In the genomic region with DNA sequence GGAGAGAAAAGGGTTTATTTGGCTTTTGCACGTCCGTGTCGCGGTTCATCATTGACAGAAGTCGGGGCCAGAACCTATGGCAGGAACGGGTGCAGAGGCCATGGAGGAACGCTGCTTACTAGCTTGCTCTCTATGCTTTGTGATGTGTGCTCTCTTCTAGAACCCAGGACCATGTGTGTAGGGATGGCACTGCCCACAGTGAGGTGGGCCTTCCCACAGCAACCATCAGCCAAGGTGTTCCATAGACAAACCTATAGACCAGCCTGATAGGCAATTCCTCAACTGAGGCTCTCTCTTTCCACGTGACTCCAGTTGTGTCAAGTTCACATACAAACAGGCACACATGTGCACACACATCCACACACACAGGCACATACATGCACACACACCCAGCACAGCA, we compare ENCODE assay signal across 17 mouse cellular contexts.
"Had no signal": no experiment of that assay in that cellular context is flagged by ENCODE, and none has a peak within 500 bp of the region (broad histone marks: within the 10 kb centered on the region; RNA-seq: fewer than 3 reads in every experiment).

No protein-coding gene starts in this region.

- H3K27me3 ChIP-seq: liver, embryonic 15.5 days; lung, embryonic 15.5 days; midbrain, embryonic 13.5 days; midbrain, embryonic 15.5 days; neural tube, embryonic 12.5 days; stomach, embryonic 15.5 days had no signal

- H3K4me3 ChIP-seq: liver, embryonic 15.5 days; lung, embryonic 15.5 days; midbrain, embryonic 13.5 days; midbrain, embryonic 15.5 days; neural tube, embryonic 12.5 days; stomach, embryonic 15.5 days had no signal

- ATAC-seq: liver, postnatal 0 days; lung, postnatal 0 days; midbrain, embryonic 13.5 days; midbrain, embryonic 15.5 days had no signal

- H3K4me1 ChIP-seq: liver, embryonic 15.5 days; lung, embryonic 15.5 days; midbrain, embryonic 13.5 days; midbrain, embryonic 15.5 days; neural tube, embryonic 12.5 days; stomach, embryonic 15.5 days had no signal

- DNase-seq: liver, postnatal 0 days; lung, adult 2 months; lung, postnatal 14 days; lung, postnatal 36 days; right cerebral cortex, postnatal 14 days; thymus, adult 2 months; thymus, postnatal 25 days; thymus, postnatal 4 days had no signal

- H3K36me3 ChIP-seq: liver, embryonic 15.5 days; lung, embryonic 15.5 days; midbrain, embryonic 13.5 days; midbrain, embryonic 15.5 days; neural tube, embryonic 12.5 days; stomach, embryonic 15.5 days had no signal

- H3K9ac ChIP-seq: liver, embryonic 15.5 days; liver, postnatal 0 days; lung, embryonic 15.5 days; midbrain, embryonic 13.5 days; midbrain, embryonic 15.5 days; neural tube, embryonic 12.5 days; stomach, embryonic 15.5 days had no signal

- H3K9me3 ChIP-seq: liver, embryonic 15.5 days; lung, embryonic 15.5 days; midbrain, embryonic 13.5 days; midbrain, embryonic 15.5 days; neural tube, embryonic 12.5 days; stomach, embryonic 15.5 days had no signal

- H3K4me2 ChIP-seq: liver, embryonic 15.5 days; lung, embryonic 15.5 days; midbrain, embryonic 13.5 days; midbrain, embryonic 15.5 days; neural tube, embryonic 12.5 days; stomach, embryonic 15.5 days had no signal

- H3K27ac ChIP-seq: liver, embryonic 15.5 days; lung, embryonic 15.5 days; macrophage; midbrain, embryonic 13.5 days; midbrain, embryonic 15.5 days; neural tube, embryonic 12.5 days; stomach, embryonic 15.5 days; stomach, postnatal 0 days had no signal
